Mouse (Mus musculus) midbrain, embryonic 16.5 days (tissue): Measurements from ENCODE around the gene Phf21a. TPM values are rescaled to one million over a fixed set of nuclear protein-coding genes. Genes with fewer than 3 reads are reported as not detected.

Experiments used
- ATAC-seq: fragments of 200-750 bp; cut with Nextera tagmentation; 2 replicates; pipeline ENCODE4 v1.8.0; 2017; ENCODE audit warnings: moderate TSS enrichment
- H3K27ac ChIP-seq: fragments of 300-500 bp; sonication (generic); 2 replicates; pipeline ENCODE4 v1.5.1; 2014; ENCODE audit warnings: mild to moderate bottlenecking, low read length, mixed read lengths
- H3K27me3 ChIP-seq: fragments of 300-500 bp; sonication (generic); 2 replicates; pipeline ENCODE4 v1.6.1; 2014; ENCODE audit warnings: low read depth, low read length, mixed read lengths; ENCODE audit not compliant: control insufficient read depth, insufficient read depth
- H3K36me3 ChIP-seq: fragments of 300-500 bp; sonication (generic); 2 replicates; pipeline ENCODE4 v1.6.1; 2014; ENCODE audit warnings: mild to moderate bottlenecking, low read length, moderate library complexity, mixed read lengths; ENCODE audit not compliant: control insufficient read depth, insufficient read depth
- H3K4me1 ChIP-seq: fragments of 300-500 bp; sonication (generic); 2 replicates; pipeline ENCODE4 v1.6.1; 2014; ENCODE audit warnings: mild to moderate bottlenecking, low read length, mixed read lengths; ENCODE audit not compliant: control insufficient read depth, insufficient read depth
- H3K4me2 ChIP-seq: fragments of 300-500 bp; sonication (generic); 2 replicates; pipeline ENCODE4 v1.6.1; 2014; ENCODE audit warnings: mild to moderate bottlenecking, low read length, mixed read lengths
- H3K4me3 ChIP-seq: fragments of 300-500 bp; sonication (generic); 2 replicates; pipeline ENCODE4 v1.5.1; 2014; ENCODE audit warnings: low read depth, mild to moderate bottlenecking, low read length, moderate library complexity, mixed read lengths
- H3K9ac ChIP-seq: fragments of 300-500 bp; sonication (generic); 2 replicates; pipeline ENCODE4 v1.6.1; 2014; ENCODE audit warnings: low read depth, low read length, mixed read lengths
- H3K9me3 ChIP-seq: fragments of 300-500 bp; sonication (generic); replicated peaks from 2 replicates; pipeline ENCODE4 v1.6.1; 2014; ENCODE audit warnings: mild to moderate bottlenecking, low read length, mixed read lengths; ENCODE audit not compliant: control insufficient read depth, poor library complexity, severe bottlenecking
- WGBS: fragments of 180-500 bp; shearing (Covaris S2); extraction: QIAGEN DNeasy Blood & Tissue Kit; methylation state at CpG from one replicate; pipeline ENCODE4 v1.1.7; 2014; 5-methylcytosine and 5-hydroxymethylcytosine counted together
- polyA plus RNA-seq: library from polyadenylated mRNA; unstranded; fragments of >200 nt; fragmentation: Nextera tagmentation; extraction: Ambion mirVana; gene quantifications from 2 replicates; pipeline ENCODE4 v1.2.1, GENCODE M21; 2015

The Phf21a gene
- polyA plus RNA-seq, 1 experiment from 2014 or later: 33.6 TPM

DNA sequence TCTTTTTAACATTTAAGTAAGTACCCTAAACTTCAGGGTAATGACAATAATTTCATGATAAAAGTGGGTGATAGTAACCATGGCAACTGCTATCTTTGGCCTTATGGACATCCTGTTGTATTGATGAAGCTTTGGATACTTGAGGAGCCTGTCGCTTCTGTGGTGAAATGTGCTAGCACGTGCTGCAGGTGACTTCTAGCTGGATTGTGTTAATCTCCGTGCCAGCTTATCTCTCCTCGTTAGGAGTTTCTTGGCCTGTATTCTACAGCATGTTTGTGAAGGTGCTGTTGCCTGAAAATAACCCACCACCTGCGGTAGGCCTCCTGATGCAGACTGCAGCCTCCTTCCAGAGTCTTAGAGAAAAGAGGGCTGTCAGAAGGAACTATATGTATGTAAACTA is 98.0 kb downstream of the Phf21a start:
- H3K9me3 ChIP-seq: no peaks in the 10 kb centered on the region
- 61% methylated on average over 5 of the region's 5 CpGs for WGBS
- no peak overlapping the region for H3K9ac ChIP-seq
- no peak overlapping the region for H3K27ac ChIP-seq
- H3K4me2 ChIP-seq: no peak overlapping the region
- no peak overlapping the region for H3K4me3 ChIP-seq
- H3K36me3 ChIP-seq: no peaks in the 10 kb centered on the region
- H3K27me3 ChIP-seq: no peaks in the 10 kb centered on the region
- ATAC-seq: no peak
- peaks cover 34% of the 10 kb centered on the region for H3K4me1 ChIP-seq

DNA sequence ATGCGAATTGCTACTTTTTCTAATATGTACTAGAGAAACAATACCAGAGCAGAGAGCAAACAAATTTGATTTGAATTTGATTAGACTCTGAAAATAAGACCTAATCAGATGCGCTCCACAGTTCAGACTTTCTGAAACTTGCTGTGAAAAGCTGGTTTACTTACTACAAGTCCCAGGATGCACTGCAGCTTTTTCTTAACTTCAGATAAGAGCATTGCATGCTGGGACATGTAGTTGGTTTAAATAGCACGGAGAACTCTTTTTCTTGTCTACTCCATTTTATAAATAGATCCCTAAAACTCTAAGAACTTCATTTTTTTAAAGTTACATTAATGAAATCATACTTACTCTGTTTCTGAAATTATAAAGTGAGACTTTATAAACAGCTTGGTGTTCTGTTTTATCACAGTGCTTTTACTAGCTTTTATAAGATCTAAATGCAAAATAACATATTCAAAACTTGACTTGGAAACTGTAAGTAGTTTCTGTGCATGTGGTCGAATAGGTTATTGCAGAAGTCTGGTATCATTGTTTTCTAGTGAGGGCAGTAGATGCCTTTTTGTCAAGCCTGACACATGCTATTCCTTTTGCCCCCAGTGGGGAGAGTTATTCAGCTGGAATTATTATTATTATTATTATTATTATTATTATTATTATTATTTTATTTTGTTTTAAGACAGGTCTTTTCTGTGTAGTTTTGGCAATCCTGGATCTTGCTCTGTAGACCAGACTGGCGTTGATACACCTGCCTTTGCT is 99.1 kb downstream of the Phf21a start:
- H3K4me2 ChIP-seq: no peak overlapping the region
- H3K27ac ChIP-seq: no peak overlapping the region
- 76% methylated on average over 5 of the region's 5 CpGs for WGBS
- no peak overlapping the region for H3K9ac ChIP-seq
- no peaks in the 10 kb centered on the region for H3K27me3 ChIP-seq
- H3K36me3 ChIP-seq: no peaks in the 10 kb centered on the region
- no peaks in the 10 kb centered on the region for H3K9me3 ChIP-seq
- no peak overlapping the region for H3K4me3 ChIP-seq
- peaks cover 23% of the 10 kb centered on the region for H3K4me1 ChIP-seq
- ATAC-seq: no peak

GRCm38 (mm10) chr2:92198126-92198525 is 105.2 kb downstream of the Phf21a start:
- H3K4me2 ChIP-seq: peak overlapping the region; percentile 23
- H3K4me1 ChIP-seq: peaks cover 17% of the 10 kb centered on the region
- ATAC-seq: peak; percentile 57; the same call in 1 of the 2 replicates
- peak overlapping the region; percentile 70 for H3K27ac ChIP-seq
- no peak overlapping the region for H3K4me3 ChIP-seq
- no peaks in the 10 kb centered on the region for H3K9me3 ChIP-seq
- WGBS: 42% methylated on average over 6 of the region's 6 CpGs
- H3K36me3 ChIP-seq: no peaks in the 10 kb centered on the region
- no peak overlapping the region for H3K9ac ChIP-seq
- no peaks in the 10 kb centered on the region for H3K27me3 ChIP-seq

GRCm38 (mm10) chr2:92198747-92199146 is 105.8 kb downstream of the Phf21a start:
- peak overlapping the region; percentile 70 for H3K27ac ChIP-seq
- no peaks in the 10 kb centered on the region for H3K9me3 ChIP-seq
- H3K9ac ChIP-seq: no peak overlapping the region
- no peak for ATAC-seq
- H3K4me1 ChIP-seq: peaks cover 17% of the 10 kb centered on the region
- H3K27me3 ChIP-seq: no peaks in the 10 kb centered on the region
- H3K36me3 ChIP-seq: no peaks in the 10 kb centered on the region
- no peak overlapping the region for H3K4me3 ChIP-seq
- no peak overlapping the region for H3K4me2 ChIP-seq
- WGBS: 76% methylated on average over 7 of the region's 7 CpGs

- H3K4me1 ChIP-seq: peaks cover 17% of the 10 kb centered on the region
- WGBS: 77% methylated on average over 10 of the region's 10 CpGs
- H3K4me3 ChIP-seq: no peak overlapping the region
- no peaks in the 10 kb centered on the region for H3K36me3 ChIP-seq
- no peak overlapping the region for H3K27ac ChIP-seq
- no peaks in the 10 kb centered on the region for H3K27me3 ChIP-seq
- ATAC-seq: no peak
- H3K9ac ChIP-seq: no peak overlapping the region
- no peak overlapping the region for H3K4me2 ChIP-seq
- H3K9me3 ChIP-seq: no peaks in the 10 kb centered on the region
These were observed 106.8 kb downstream of the Phf21a start for GRCm38 (mm10) chr2:92199562-92200286.

DNA sequence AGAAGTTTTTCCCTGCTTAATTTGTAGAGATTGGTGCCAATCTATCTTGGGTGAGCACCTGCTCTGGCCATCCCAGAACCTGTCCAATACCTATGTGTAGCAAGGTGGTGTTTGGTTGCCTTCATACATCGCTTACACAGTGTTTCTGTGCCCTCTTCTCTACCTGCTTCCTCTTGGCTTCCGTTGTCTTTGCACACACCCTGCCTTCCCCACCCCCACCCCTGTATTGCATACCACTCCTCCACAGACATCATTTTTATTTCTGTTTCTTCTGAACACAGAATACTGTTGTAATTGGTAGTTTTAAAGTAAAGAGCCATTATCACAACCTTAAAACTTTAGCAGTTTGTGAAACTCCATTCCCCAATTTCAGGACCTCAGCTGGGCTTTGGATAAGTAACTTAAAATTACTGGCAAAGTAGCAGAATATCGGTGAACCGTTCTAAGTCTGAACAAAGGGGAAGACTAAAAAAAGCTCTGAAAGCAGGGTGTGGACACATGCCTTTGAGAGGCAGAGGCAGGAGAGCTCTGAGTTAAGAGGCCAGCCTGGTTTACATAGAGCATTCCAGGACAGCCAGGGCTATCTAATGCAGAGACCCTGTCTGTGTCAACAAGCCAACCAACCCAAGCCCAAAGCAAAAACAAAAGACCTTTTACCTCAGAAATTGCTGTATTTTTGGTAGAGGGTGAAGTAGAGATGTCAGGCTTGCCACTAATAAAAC is 109.6 kb downstream of the Phf21a start:
- ATAC-seq: no peak
- Histone ChIP-seq H3K9ac (no peak overlapping the region), H3K36me3 (no peaks in the 10 kb centered on the region), H3K4me1 (peaks cover 26% of the 10 kb centered on the region), H3K27me3 (no peaks in the 10 kb centered on the region), H3K4me2 (no peak overlapping the region), H3K4me3 (no peak overlapping the region), H3K9me3 (no peaks in the 10 kb centered on the region), H3K27ac (no peak overlapping the region)
- 71% methylated on average over 4 of the region's 4 CpGs for WGBS

DNA sequence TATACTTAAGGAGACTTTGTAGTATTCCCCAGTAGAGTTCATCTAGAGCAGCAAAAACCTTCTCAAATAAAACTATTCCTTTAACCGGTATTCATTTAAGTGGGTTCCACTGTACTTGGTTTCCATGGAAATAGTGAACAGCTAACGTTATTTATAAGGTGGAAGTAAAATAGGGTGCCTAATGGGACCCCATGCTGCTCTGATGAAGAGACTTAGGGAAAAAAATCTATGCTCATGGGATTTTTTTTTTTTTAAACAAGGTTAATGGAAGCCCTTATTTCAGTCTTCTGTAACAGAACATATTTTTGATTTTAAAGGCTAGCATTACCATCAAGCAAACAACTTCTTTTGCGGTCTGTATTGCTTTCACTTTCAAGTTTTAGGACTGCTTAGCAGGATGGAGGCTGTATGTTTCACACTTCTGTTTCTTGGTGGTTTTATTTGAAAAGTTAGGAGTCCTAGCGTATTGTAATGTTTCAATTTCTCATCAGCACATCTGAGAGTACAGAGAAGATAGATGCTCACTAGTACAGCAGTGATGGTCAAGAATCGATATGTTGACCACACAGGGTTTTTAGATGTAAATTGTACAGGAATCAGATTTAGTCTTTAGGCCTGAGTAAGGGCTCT is 112.2 kb downstream of the Phf21a start:
- Histone ChIP-seq H3K4me2 (no peak overlapping the region), H3K36me3 (no peaks in the 10 kb centered on the region), H3K9me3 (no peaks in the 10 kb centered on the region), H3K27me3 (no peaks in the 10 kb centered on the region), H3K9ac (no peak overlapping the region), H3K4me1 (peaks cover 9% of the 10 kb centered on the region; the same call in 1 of the 2 replicates), H3K4me3 (no peak overlapping the region), H3K27ac (no peak overlapping the region)
- WGBS: 58% methylated on average over 5 of the region's 5 CpGs
- ATAC-seq: no peak

DNA sequence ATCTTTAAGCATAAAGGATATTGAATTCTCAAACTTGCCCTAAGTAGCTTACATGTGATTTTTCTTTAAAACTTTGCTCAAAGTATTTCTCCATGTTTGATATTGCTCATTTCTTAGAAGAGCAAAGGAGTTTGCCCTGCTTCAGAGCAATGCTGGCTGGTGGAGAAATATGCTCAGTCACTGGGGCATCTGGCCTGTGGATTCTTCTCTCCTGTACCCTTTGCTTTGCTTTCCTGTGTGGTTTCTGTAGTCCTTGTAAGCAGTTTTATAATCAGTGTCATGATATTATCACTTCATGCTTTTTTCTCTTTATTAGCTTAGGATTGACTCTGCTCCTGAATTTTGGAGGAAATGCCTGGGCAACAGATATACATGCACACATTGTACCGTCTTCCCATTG is 117.5 kb downstream of the Phf21a start:
- H3K4me1 ChIP-seq: peaks cover 7% of the 10 kb centered on the region; the same call in 1 of the 2 replicates
- H3K9ac ChIP-seq: no peak overlapping the region
- H3K4me3 ChIP-seq: no peak overlapping the region
- WGBS: 100% methylated on average over 1 of the region's 1 CpGs
- no peaks in the 10 kb centered on the region for H3K36me3 ChIP-seq
- no peak for ATAC-seq
- H3K27me3 ChIP-seq: no peaks in the 10 kb centered on the region
- H3K9me3 ChIP-seq: no peaks in the 10 kb centered on the region
- no peak overlapping the region for H3K4me2 ChIP-seq
- no peak overlapping the region for H3K27ac ChIP-seq
